Mouse (Mus musculus) lung, embryonic 16.5 days (tissue): Measurements from ENCODE around the gene Tm7sf2. TPM values are rescaled to one million over a fixed set of nuclear protein-coding genes. Genes with fewer than 3 reads are reported as not detected.

Experiments
- ATAC-seq: fragments of 200-750 bp; cut with Nextera tagmentation; 2 replicates; pipeline ENCODE4 v1.8.0; 2017; ENCODE audit warnings: low read depth, mild to moderate bottlenecking, moderate library complexity
- H3K27ac ChIP-seq: fragments of 300-500 bp; sonication (generic); 2 replicates; pipeline ENCODE4 v1.5.1; 2014; ENCODE audit warnings: mild to moderate bottlenecking, control low read depth, low read length
- H3K27me3 ChIP-seq: fragments of 300-500 bp; sonication (generic); 2 replicates; pipeline ENCODE4 v1.6.1; 2014; ENCODE audit warnings: low read depth, low read length, mixed read lengths; ENCODE audit not compliant: control insufficient read depth, insufficient read depth
- H3K36me3 ChIP-seq: fragments of 300-500 bp; sonication (generic); 2 replicates; pipeline ENCODE4 v1.6.1; 2014; ENCODE audit warnings: low read length; ENCODE audit not compliant: control insufficient read depth, insufficient read depth
- H3K4me1 ChIP-seq: fragments of 300-500 bp; sonication (generic); replicated peaks from 2 replicates; pipeline ENCODE4 v1.6.1; 2014; ENCODE audit warnings: low read length, mixed read lengths; ENCODE audit not compliant: control insufficient read depth, insufficient read depth
- H3K4me2 ChIP-seq: fragments of 300-500 bp; sonication (generic); 2 replicates; pipeline ENCODE4 v1.6.1; 2014; ENCODE audit warnings: low read depth, low read length, control low read depth
- H3K4me3 ChIP-seq: fragments of 300-500 bp; sonication (generic); 2 replicates; pipeline ENCODE4 v1.5.1; 2014; ENCODE audit warnings: mild to moderate bottlenecking, low read length, control low read depth
- H3K9ac ChIP-seq: fragments of 300-500 bp; sonication (generic); 2 replicates; pipeline ENCODE4 v1.6.1; 2014; ENCODE audit warnings: low read length, control low read depth
- H3K9me3 ChIP-seq: fragments of 300-500 bp; sonication (generic); 2 replicates; pipeline ENCODE4 v1.6.1; 2016; ENCODE audit warnings: low read length; ENCODE audit not compliant: control insufficient read depth
- WGBS: fragments of 180-500 bp; shearing (Covaris S2); extraction: QIAGEN DNeasy Blood & Tissue Kit; methylation state at CpG from one replicate; pipeline ENCODE4 v1.1.7; 2014; 5-methylcytosine and 5-hydroxymethylcytosine counted together
- polyA plus RNA-seq: library from polyadenylated mRNA; unstranded; fragments of >200 nt; fragmentation: Nextera tagmentation; extraction: Ambion mirVana; gene quantifications from 2 replicates; pipeline ENCODE4 v1.2.1, GENCODE M21; 2015

Gene Tm7sf2
- polyA plus RNA-seq, 1 experiment from 2014 or later, result 12.1 TPM

DNA sequence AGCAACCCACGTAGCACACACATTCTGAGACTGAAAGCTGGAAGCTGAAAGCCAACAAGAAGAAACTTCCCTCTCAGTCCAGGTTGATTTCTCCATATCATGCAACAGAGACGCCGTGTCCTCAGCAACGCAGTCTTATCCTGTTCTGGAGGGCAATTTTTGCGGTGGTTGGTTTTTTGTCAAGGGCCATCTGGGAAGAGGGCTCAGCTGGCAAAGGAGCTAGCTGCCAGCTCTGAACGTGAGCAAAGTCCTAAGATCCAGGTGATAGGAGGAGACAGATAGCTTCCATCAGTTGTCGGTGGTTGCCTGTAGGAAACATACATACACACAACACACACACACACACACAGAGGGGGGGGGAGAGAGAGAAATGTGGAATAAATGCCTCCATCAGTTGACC, 29.8 kb downstream of the Tm7sf2 start:
- Histone ChIP-seq H3K4me2 (no peak overlapping the region), H3K4me1 (no peaks in the 10 kb centered on the region), H3K4me3 (no peak overlapping the region), H3K27me3 (no peaks in the 10 kb centered on the region), H3K36me3 (no peaks in the 10 kb centered on the region), H3K9me3 (no peaks in the 10 kb centered on the region), H3K27ac (no peak overlapping the region), H3K9ac (no peak overlapping the region)
- 76% methylated on average over 7 of the region's 7 CpGs for WGBS
- ATAC-seq, result no peak

DNA sequence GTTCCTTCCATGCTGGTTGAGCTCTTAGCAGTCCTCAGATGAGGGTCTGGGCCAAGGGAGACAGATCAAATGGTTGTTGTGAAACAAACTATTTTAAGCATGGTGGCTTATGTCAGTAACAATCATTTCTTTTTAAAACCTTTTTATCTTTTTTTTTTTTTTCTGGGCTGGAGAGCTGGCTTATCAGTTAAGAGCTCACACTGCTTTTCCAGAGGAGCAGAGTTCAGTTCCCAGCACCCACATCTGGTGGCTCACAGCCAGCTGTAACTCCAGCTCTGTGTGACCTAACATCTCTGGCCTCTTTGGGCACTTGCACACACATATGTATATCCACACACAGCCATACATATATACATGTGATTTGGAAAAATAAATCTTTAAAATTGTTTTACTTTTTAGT, 30.5 kb downstream of the Tm7sf2 start:
- Histone ChIP-seq H3K9me3 (no peaks in the 10 kb centered on the region), H3K4me2 (no peak overlapping the region), H3K4me3 (no peak overlapping the region), H3K9ac (no peak overlapping the region), H3K27ac (no peak overlapping the region), H3K27me3 (no peaks in the 10 kb centered on the region), H3K36me3 (no peaks in the 10 kb centered on the region), H3K4me1 (no peaks in the 10 kb centered on the region)
- no peak for ATAC-seq

DNA sequence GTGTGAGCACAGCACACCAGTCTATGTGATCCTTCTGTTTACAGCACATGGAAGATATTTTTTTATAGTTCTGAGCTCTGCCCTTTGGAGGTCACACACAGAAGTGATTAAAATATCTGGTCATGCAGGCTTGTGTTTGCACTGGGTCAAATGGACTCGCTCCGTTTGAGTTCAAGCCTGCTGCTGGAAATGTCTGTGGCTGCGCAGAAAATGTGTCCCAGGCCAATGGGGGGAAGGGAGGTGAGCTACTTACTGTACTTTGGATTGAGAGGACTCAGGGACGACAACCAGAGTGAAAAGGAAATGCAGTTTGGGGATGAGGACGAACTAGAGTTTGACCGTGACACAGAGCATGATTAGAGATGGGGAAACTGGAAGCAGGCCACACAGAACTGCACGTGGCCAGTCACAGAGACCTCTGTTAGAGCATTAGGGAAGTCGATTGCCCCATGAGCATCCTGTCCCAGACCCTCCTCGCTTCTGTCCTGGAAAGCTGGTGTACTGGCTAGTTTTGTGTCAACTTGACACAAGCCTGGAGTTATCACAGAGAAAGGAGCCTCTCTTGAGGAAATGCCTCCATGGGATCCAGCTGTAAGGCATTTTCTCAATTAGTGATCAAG, 32.1 kb downstream of the Tm7sf2 start:
- ATAC-seq, result no peak
- no peaks in the 10 kb centered on the region for H3K36me3 ChIP-seq
- H3K9me3 ChIP-seq, result no peaks in the 10 kb centered on the region

DNA sequence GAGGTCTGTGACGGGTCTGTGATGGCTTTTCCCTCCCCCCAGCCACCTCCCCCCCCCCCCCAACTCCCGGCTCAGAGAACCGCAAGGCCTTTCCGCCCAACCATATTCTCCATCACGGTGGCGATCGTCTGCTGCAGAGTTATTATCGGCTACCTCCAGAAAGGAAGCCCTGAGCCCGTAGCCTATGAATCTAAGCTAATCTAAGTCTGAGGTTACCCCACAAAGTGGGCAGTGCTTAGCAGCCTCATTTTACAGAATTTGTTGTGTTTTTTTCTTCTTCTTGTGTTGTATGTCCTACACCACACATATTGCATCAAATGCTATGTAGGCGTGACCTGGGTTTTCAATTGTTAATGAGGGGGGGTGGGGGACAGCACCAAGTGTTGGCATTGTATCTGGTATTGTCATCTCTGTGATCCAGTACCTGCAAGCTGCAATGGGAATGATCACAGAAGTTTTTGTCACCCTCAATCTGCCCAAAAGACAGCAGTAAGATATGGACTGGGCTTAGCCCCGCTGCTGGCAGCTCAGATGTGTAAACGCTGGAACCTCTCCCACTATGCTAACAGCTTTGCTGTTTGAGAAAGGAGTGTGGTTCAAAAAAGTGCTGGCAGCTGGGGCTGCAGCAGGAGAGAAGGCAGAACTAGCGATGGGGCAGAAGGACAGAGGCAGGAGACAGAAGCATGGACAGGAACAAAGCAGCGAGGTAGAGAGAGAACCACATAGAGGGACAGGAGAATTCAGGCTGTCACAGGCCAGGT, 37.5 kb downstream of the Tm7sf2 start:
- no peaks in the 10 kb centered on the region for H3K9me3 ChIP-seq
- H3K4me1 ChIP-seq, result no peaks in the 10 kb centered on the region
- no peak overlapping the region for H3K4me3 ChIP-seq
- peak overlapping the region; percentile 9; the same call in 1 of the 2 replicates for H3K9ac ChIP-seq
- no peak overlapping the region for H3K27ac ChIP-seq
- H3K36me3 ChIP-seq, result no peaks in the 10 kb centered on the region
- no peak overlapping the region for H3K4me2 ChIP-seq
- WGBS, result 58% methylated on average over 13 of the region's 14 CpGs
- H3K27me3 ChIP-seq, result no peaks in the 10 kb centered on the region
- no peak for ATAC-seq

More for the DNA sequence above, 32.1 kb downstream of the Tm7sf2 start:
- no peak overlapping the region for H3K4me2 ChIP-seq
- no peaks in the 10 kb centered on the region for H3K27me3 ChIP-seq
- WGBS, result 68% methylated on average over 9 of the region's 9 CpGs
- H3K27ac ChIP-seq, result no peak overlapping the region
- H3K9ac ChIP-seq, result no peak overlapping the region
- H3K4me1 ChIP-seq, result no peaks in the 10 kb centered on the region
- H3K4me3 ChIP-seq, result no peak overlapping the region

DNA sequence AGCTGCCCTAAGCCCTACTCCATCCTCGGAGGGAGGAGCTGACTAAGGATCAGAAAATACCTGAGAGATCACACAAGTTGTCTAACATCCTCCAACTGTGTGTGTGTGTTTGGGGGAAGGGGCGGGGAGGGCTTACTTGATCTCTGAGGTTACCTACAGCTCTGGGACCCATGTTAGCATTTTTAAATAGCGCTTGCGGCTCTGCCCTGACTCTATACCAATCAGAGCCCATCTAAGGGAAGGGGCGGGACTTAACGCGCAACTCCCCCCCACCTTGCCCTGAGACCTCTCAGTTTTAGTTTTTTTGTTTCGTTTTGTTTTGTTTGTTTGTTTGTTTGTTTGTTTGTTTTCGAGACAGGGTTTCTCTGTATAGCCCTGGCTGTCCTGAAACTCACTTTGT, 38.7 kb downstream of the Tm7sf2 start:
- Histone ChIP-seq H3K36me3 (no peaks in the 10 kb centered on the region), H3K4me2 (no peak overlapping the region), H3K27ac (no peak overlapping the region), H3K27me3 (no peaks in the 10 kb centered on the region), H3K4me1 (no peaks in the 10 kb centered on the region), H3K9ac (no peak overlapping the region), H3K9me3 (no peaks in the 10 kb centered on the region), H3K4me3 (no peak overlapping the region)
- no peak for ATAC-seq
- WGBS, result 69% methylated on average over 9 of the region's 9 CpGs

DNA sequence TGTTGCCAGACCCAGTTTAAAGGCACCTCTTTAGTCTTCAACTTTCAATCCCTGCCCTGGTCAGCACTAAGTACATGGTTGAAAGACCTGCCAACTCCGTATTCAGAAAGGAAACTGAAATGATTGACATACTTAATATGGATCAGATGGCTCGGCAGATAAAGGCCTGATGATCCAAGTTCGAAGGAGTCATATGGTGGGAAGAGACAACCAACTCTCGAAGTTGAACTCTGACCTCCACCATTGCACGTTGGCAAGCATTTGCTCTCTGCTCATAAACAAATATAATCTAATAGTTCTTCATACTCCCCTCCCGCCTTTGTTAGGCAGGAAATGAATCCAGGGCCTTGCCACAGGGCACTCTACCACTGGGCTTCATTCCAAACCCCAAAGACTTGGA, 39.2 kb downstream of the Tm7sf2 start:
- no peak for ATAC-seq
- Histone ChIP-seq H3K27ac (no peak overlapping the region), H3K4me1 (no peaks in the 10 kb centered on the region), H3K9me3 (no peaks in the 10 kb centered on the region), H3K9ac (no peak overlapping the region), H3K4me3 (no peak overlapping the region), H3K4me2 (no peak overlapping the region), H3K36me3 (no peaks in the 10 kb centered on the region), H3K27me3 (no peaks in the 10 kb centered on the region)
- WGBS, result 52% methylated on average over 6 of the region's 6 CpGs

DNA sequence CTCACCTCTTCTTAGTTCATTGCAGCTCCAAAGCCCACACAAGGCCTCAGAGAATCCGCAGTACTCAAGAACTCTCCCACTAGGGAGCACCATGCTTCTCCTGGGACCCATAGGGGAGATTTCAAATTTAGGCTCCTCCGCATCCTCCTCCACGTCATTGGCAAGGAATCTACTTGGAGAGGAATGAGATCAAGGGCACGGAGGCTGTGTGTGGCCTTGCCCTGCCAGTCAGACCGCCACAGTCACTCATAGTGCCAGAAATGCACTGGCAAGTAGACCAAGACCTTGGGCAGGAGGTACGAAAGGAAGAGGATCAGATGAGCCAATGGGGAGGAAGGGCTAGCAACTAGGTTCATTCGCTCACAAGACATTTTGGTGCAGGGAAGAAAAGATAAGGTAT, 44.2 kb downstream of the Tm7sf2 start:
- no peaks in the 10 kb centered on the region for H3K27me3 ChIP-seq
- H3K4me1 ChIP-seq, result peaks cover 2% of the 10 kb centered on the region; the same call in 1 of the 2 replicates
- H3K36me3 ChIP-seq, result no peaks in the 10 kb centered on the region
- H3K4me3 ChIP-seq, result no peak overlapping the region
- H3K9ac ChIP-seq, result no peak overlapping the region
- 61% methylated on average over 7 of the region's 7 CpGs for WGBS
- ATAC-seq, result no peak
- no peak overlapping the region for H3K4me2 ChIP-seq
- H3K27ac ChIP-seq, result no peak overlapping the region
- H3K9me3 ChIP-seq, result no peaks in the 10 kb centered on the region

DNA sequence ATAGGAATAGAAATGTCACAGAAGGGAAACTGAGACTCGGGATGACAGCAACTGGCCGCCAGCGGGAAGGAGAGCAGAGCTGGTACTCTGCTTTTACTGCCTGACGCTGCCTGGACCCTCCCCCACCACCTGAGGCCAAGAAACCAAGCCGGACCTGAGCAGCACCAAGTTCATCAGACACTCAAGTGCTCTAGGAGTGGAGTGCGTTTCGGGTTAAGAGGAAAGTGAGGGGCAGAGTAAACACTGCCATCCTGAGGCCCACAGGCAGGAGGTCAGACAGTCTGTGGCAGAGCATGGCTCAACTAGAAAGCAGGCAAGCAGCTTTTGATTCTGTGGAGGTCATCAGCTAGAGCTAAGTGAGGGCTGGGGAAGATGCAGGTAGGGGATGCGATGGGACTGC, 45.1 kb downstream of the Tm7sf2 start:
- Histone ChIP-seq H3K27me3 (no peaks in the 10 kb centered on the region), H3K27ac (peak overlapping the region; percentile 44), H3K4me2 (no peak overlapping the region), H3K36me3 (no peaks in the 10 kb centered on the region), H3K4me3 (no peak overlapping the region), H3K9ac (no peak overlapping the region), H3K9me3 (no peaks in the 10 kb centered on the region), H3K4me1 (peaks cover 2% of the 10 kb centered on the region; the same call in 1 of the 2 replicates)
- peak; percentile 73 for ATAC-seq
- 37% methylated on average over 8 of the region's 8 CpGs for whole genome bisulfite sequencing

DNA sequence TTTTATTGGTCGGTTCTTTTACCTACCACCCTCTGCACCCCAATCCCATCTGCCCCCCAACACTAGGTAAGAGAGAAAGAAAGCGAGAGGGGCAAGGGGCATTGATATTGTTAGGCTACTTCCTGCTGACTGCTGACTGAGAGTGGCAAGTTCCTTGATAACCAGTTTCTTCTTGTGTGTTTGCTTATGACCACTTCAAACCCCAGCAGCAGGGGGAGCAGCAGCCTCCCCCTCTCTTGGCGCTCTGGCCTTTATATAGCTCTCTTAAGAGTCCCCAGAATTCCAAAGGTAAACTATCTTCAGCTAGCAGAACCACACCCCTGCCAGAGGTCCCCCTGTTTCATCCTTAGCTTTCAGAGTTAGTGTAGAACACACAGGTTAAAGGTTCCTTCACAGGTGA, 47.9 kb downstream of the Tm7sf2 start:
- no peak for ATAC-seq
- no peak overlapping the region for H3K4me3 ChIP-seq
- no peaks in the 10 kb centered on the region; the same call in 1 of the 2 replicates for H3K27me3 ChIP-seq
- 0 out of 2 replicates have a peak overlapping the region, but pooled peaks have one; percentile 4 for H3K27ac ChIP-seq
- WGBS, result 35% methylated on average over 3 of the region's 3 CpGs
- H3K36me3 ChIP-seq, result no peaks in the 10 kb centered on the region
- H3K9ac ChIP-seq, result no peak overlapping the region
- H3K4me1 ChIP-seq, result peaks cover 7% of the 10 kb centered on the region; the same call in 1 of the 2 replicates
- H3K4me2 ChIP-seq, result no peak overlapping the region
- no peaks in the 10 kb centered on the region for H3K9me3 ChIP-seq
